Mouse (Mus musculus) hindbrain, embryonic 13.5 days (tissue): ENCODE results near the gene Gtf3c5. TPM values are rescaled to one million over a fixed set of nuclear protein-coding genes. Genes with fewer than 3 reads are reported as not detected.

Source experiments
- ATAC-seq: fragments of 200-750 bp; cut with Nextera tagmentation; 2 replicates; pipeline ENCODE4 v1.8.0; 2017; ENCODE audit warnings: moderate TSS enrichment; ENCODE audit not compliant: low FRiP score
- H3K27ac ChIP-seq: fragments of 300-500 bp; sonication (generic); 2 replicates; pipeline ENCODE4 v1.5.1; 2015; ENCODE audit warnings: inconsistent platforms, mild to moderate bottlenecking, moderate library complexity
- H3K27me3 ChIP-seq: fragments of 300-500 bp; sonication (generic); 2 replicates; pipeline ENCODE4 v1.6.1; 2015; ENCODE audit warnings: mild to moderate bottlenecking, inconsistent platforms
- H3K36me3 ChIP-seq: fragments of 300-500 bp; sonication (generic); 2 replicates; pipeline ENCODE4 v1.6.1; 2015; ENCODE audit warnings: mild to moderate bottlenecking, inconsistent platforms
- H3K4me1 ChIP-seq: fragments of 300-500 bp; sonication (generic); replicated peaks from 2 replicates; pipeline ENCODE4 v1.6.1; 2015; ENCODE audit warnings: inconsistent platforms
- H3K4me2 ChIP-seq: fragments of 300-500 bp; sonication (generic); 2 replicates; pipeline ENCODE4 v1.6.1; 2015; ENCODE audit warnings: inconsistent platforms, mild to moderate bottlenecking, moderate library complexity
- H3K4me3 ChIP-seq: fragments of 300-500 bp; sonication (generic); 2 replicates; pipeline ENCODE4 v1.5.1; 2015; ENCODE audit warnings: mild to moderate bottlenecking, inconsistent platforms
- H3K9ac ChIP-seq: fragments of 300-500 bp; sonication (generic); 2 replicates; pipeline ENCODE4 v1.6.1; 2015; ENCODE audit warnings: mild to moderate bottlenecking, inconsistent platforms
- H3K9me3 ChIP-seq: fragments of 300-500 bp; sonication (generic); 2 replicates; pipeline ENCODE4 v1.6.1; 2016; ENCODE audit warnings: inconsistent platforms
- WGBS: fragments of 180-500 bp; shearing (Covaris S2); methylation state at CpG from one replicate; pipeline ENCODE4 v1.1.7; 2015; 5-methylcytosine and 5-hydroxymethylcytosine counted together
- polyA plus RNA-seq: library from polyadenylated mRNA; unstranded; fragments of >200 nt; fragmentation: Nextera tagmentation; extraction: Ambion mirVana; gene quantifications from 2 replicates; pipeline ENCODE4 v1.2.1, GENCODE M21; 2015

Gtf3c5 gene
- polyA plus RNA-seq, result 40.8 and 46.8 TPM in 2 replicates

GRCm38 (mm10) chr2:28583651-28584050, at the start of gene Gtf3c5:
Gene Gtf3c5 (minus strand): TSS chr2:28583751.
- 73% methylated on average over 9 of the region's 9 CpGs for WGBS
- Histone ChIP-seq H3K27ac (peak within 1 kb of the TSS; percentile 95), H3K4me1 (peaks cover 29% of the 10 kb centered on the region), H3K36me3 (peaks cover 19% of the 10 kb centered on the region), H3K4me3 (peak within 1 kb of the TSS; percentile 66), H3K4me2 (peak within 1 kb of the TSS; percentile 70), H3K9me3 (no peaks in the 10 kb centered on the region), H3K9ac (peak within 1 kb of the TSS; percentile 77), H3K27me3 (no peaks in the 10 kb centered on the region)
- ATAC-seq, result no peak

- Histone ChIP-seq H3K27me3 (peaks cover 9% of the 10 kb centered on the region; the same call in 1 of the 2 replicates), H3K36me3 (no peaks in the 10 kb centered on the region), H3K4me2 (no peak overlapping the region), H3K4me3 (no peak overlapping the region), H3K27ac (no peak overlapping the region), H3K9me3 (no peaks in the 10 kb centered on the region), H3K9ac (no peak overlapping the region), H3K4me1 (peaks cover 9% of the 10 kb centered on the region; the same call in 1 of the 2 replicates)
- 60% methylated on average over 4 of the region's 4 CpGs for WGBS
- ATAC-seq, result no peak
Measured at GRCm38 (mm10) chr2:28633136-28633535, 49.6 kb upstream of the Gtf3c5 start.

- Histone ChIP-seq H3K9me3 (no peaks in the 10 kb centered on the region), H3K4me2 (no peak overlapping the region), H3K27me3 (peaks cover 4% of the 10 kb centered on the region; the same call in 1 of the 2 replicates), H3K4me1 (peaks cover 9% of the 10 kb centered on the region; the same call in 1 of the 2 replicates), H3K9ac (no peak overlapping the region), H3K27ac (no peak overlapping the region), H3K36me3 (no peaks in the 10 kb centered on the region), H3K4me3 (no peak overlapping the region)
- no peak for ATAC-seq
- 63% methylated on average over 1 of the region's 1 CpGs for WGBS
Measured at GRCm38 (mm10) chr2:28632626-28633025, 49.1 kb upstream of the Gtf3c5 start.

- H3K36me3 ChIP-seq, result no peaks in the 10 kb centered on the region
- no peaks in the 10 kb centered on the region for H3K9me3 ChIP-seq
- no peak overlapping the region for H3K4me3 ChIP-seq
- WGBS, result 38% methylated on average over 4 of the region's 4 CpGs
- no peaks in the 10 kb centered on the region for H3K27me3 ChIP-seq
- H3K4me2 ChIP-seq, result no peak overlapping the region
- ATAC-seq, result no peak
- H3K9ac ChIP-seq, result no peak overlapping the region
- no peak overlapping the region for H3K27ac ChIP-seq
- H3K4me1 ChIP-seq, result peaks cover 9% of the 10 kb centered on the region; the same call in 1 of the 2 replicates
Measured at GRCm38 (mm10) chr2:28629911-28630381, 46.4 kb upstream of the Gtf3c5 start.

GRCm38 (mm10) chr2:28628053-28628452, 44.5 kb upstream of the Gtf3c5 start:
- Histone ChIP-seq H3K4me3 (no peak overlapping the region), H3K9me3 (no peaks in the 10 kb centered on the region), H3K27ac (no peak overlapping the region), H3K4me2 (no peak overlapping the region), H3K27me3 (0 out of 2 replicates have a peak, but pooled peaks cover 5% of the 10 kb centered on the region), H3K4me1 (peaks cover 9% of the 10 kb centered on the region; the same call in 1 of the 2 replicates), H3K36me3 (no peaks in the 10 kb centered on the region), H3K9ac (no peak overlapping the region)
- ATAC-seq, result no peak
- WGBS, result 69% methylated on average over 2 of the region's 2 CpGs

- peaks cover 13% of the 10 kb centered on the region; the same call in 1 of the 2 replicates for H3K4me1 ChIP-seq
- no peak overlapping the region for H3K4me3 ChIP-seq
- H3K27me3 ChIP-seq, result peaks cover 24% of the 10 kb centered on the region
- H3K9ac ChIP-seq, result no peak overlapping the region
- H3K36me3 ChIP-seq, result no peaks in the 10 kb centered on the region
- H3K27ac ChIP-seq, result no peak overlapping the region
- H3K9me3 ChIP-seq, result no peaks in the 10 kb centered on the region
- WGBS, result 81% methylated on average over 3 of the region's 3 CpGs
- no peak overlapping the region for H3K4me2 ChIP-seq
- no peak for ATAC-seq
Measured at GRCm38 (mm10) chr2:28626038-28626437, 42.5 kb upstream of the Gtf3c5 start.

- H3K9ac ChIP-seq, result no peak overlapping the region
- 85% methylated on average over 3 of the region's 3 CpGs for WGBS
- no peaks in the 10 kb centered on the region for H3K9me3 ChIP-seq
- ATAC-seq, result no peak
- H3K27ac ChIP-seq, result no peak overlapping the region
- H3K4me3 ChIP-seq, result no peak overlapping the region
- peaks cover 33% of the 10 kb centered on the region for H3K27me3 ChIP-seq
- peaks cover 11% of the 10 kb centered on the region; the same call in 1 of the 2 replicates for H3K4me1 ChIP-seq
- no peaks in the 10 kb centered on the region for H3K36me3 ChIP-seq
- no peak overlapping the region for H3K4me2 ChIP-seq
Measured at GRCm38 (mm10) chr2:28624870-28625269, 41.3 kb upstream of the Gtf3c5 start.

- H3K36me3 ChIP-seq, result no peaks in the 10 kb centered on the region
- ATAC-seq, result no peak
- H3K4me1 ChIP-seq, result peaks cover 4% of the 10 kb centered on the region; the same call in 1 of the 2 replicates
- H3K9me3 ChIP-seq, result no peaks in the 10 kb centered on the region
- no peak overlapping the region for H3K27ac ChIP-seq
- 22% methylated on average over 10 of the region's 10 CpGs for WGBS
- H3K4me2 ChIP-seq, result no peak overlapping the region
- H3K27me3 ChIP-seq, result peaks cover 36% of the 10 kb centered on the region
- H3K4me3 ChIP-seq, result no peak overlapping the region
- H3K9ac ChIP-seq, result no peak overlapping the region
Measured at GRCm38 (mm10) chr2:28622521-28623124, 39.1 kb upstream of the Gtf3c5 start.

GRCm38 (mm10) chr2:28621664-28622171, 38.2 kb upstream of the Gtf3c5 start, which contains the start of gene Gfi1b:
Gene Gfi1b (minus strand): TSS chr2:28621982.
- no peak for ATAC-seq
- 6% methylated on average over 16 of the region's 16 CpGs for WGBS
- no peak within 1 kb of the TSS for H3K9ac ChIP-seq
- H3K4me2 ChIP-seq, result no peak within 1 kb of the TSS; the same call in 1 of the 2 replicates
- peaks cover 36% of the 10 kb centered on the region for H3K27me3 ChIP-seq
- H3K9me3 ChIP-seq, result no peaks in the 10 kb centered on the region
- H3K4me1 ChIP-seq, result peaks cover 4% of the 10 kb centered on the region; the same call in 1 of the 2 replicates
- no peak within 1 kb of the TSS for H3K27ac ChIP-seq
- no peaks in the 10 kb centered on the region for H3K36me3 ChIP-seq
- no peak within 1 kb of the TSS for H3K4me3 ChIP-seq

GRCm38 (mm10) chr2:28621111-28621510, 37.6 kb upstream of the Gtf3c5 start:
- Histone ChIP-seq H3K9me3 (no peaks in the 10 kb centered on the region), H3K36me3 (no peaks in the 10 kb centered on the region), H3K27ac (no peak overlapping the region), H3K4me3 (no peak overlapping the region), H3K9ac (no peak overlapping the region), H3K27me3 (peaks cover 36% of the 10 kb centered on the region), H3K4me2 (no peak overlapping the region), H3K4me1 (peaks cover 4% of the 10 kb centered on the region; the same call in 1 of the 2 replicates)
- WGBS, result 24% methylated on average over 2 of the region's 2 CpGs
- no peak for ATAC-seq

GRCm38 (mm10) chr2:28620522-28620921, 37.0 kb upstream of the Gtf3c5 start:
- H3K4me2 ChIP-seq, result no peak overlapping the region
- WGBS, result 63% methylated on average over 10 of the region's 10 CpGs
- H3K9me3 ChIP-seq, result no peaks in the 10 kb centered on the region
- peaks cover 4% of the 10 kb centered on the region; the same call in 1 of the 2 replicates for H3K4me1 ChIP-seq
- peaks cover 36% of the 10 kb centered on the region for H3K27me3 ChIP-seq
- no peak overlapping the region for H3K4me3 ChIP-seq
- H3K27ac ChIP-seq, result no peak overlapping the region
- no peak overlapping the region for H3K9ac ChIP-seq
- no peaks in the 10 kb centered on the region for H3K36me3 ChIP-seq
- ATAC-seq, result no peak

- H3K9me3 ChIP-seq, result no peaks in the 10 kb centered on the region
- WGBS, result 82% methylated on average over 6 of the region's 6 CpGs
- H3K4me1 ChIP-seq, result peaks cover 4% of the 10 kb centered on the region; the same call in 1 of the 2 replicates
- ATAC-seq, result no peak
- no peak overlapping the region for H3K4me2 ChIP-seq
- no peak overlapping the region for H3K27ac ChIP-seq
- peaks cover 44% of the 10 kb centered on the region for H3K27me3 ChIP-seq
- no peak overlapping the region for H3K9ac ChIP-seq
- no peak overlapping the region for H3K4me3 ChIP-seq
- no peaks in the 10 kb centered on the region for H3K36me3 ChIP-seq
Measured at GRCm38 (mm10) chr2:28619369-28619768, 35.8 kb upstream of the Gtf3c5 start.
